8 mouse cellular contexts compared by ENCODE assay signal in genomic region chr3:32365546-32366245, GRCm38 (mm10). TPM values are rescaled to one million over a fixed set of nuclear protein-coding genes. Genes with fewer than 3 reads are reported as not detected.
DNase-seq lines count a peak whose midpoint lies in the region; ATAC-seq lines count a peak whose summit lies in the region.

Zmat3 (minus strand) TSS chr3:32366014.

- H3K4me1 ChIP-seq in intestine, embryonic 15.5 days (replicated peaks), result peaks cover 7% of the 10 kb centered on the region; the same call in 1 of the 2 replicates

- no peaks in the 10 kb centered on the region for H3K9me3 ChIP-seq in intestine, embryonic 15.5 days

- peak; percentile 93 for ATAC-seq in intestine, embryonic 15.5 days

- peak within 1 kb of the TSS; percentile 95 for H3K4me2 ChIP-seq in intestine, embryonic 15.5 days (replicated peaks)

- peak; percentile 91 to 96 for DNase-seq in adrenal gland, adult (ENCODE audit: inconsistent age in 2 of 2, low spot score in 1 of 2)
- DNase-seq in embryo, embryonic 10.5 days (ENCODE audit: low spot score), result peak; percentile 79
- peak; percentile 87 for DNase-seq in gastrocnemius, postnatal 25 days
- DNase-seq in left cerebral cortex, postnatal 25 days (ENCODE audit: low spot score in 2 of 2), result peak; percentile 80
- DNase-seq in mesoderm, embryonic 11.5 days (ENCODE audit: low read depth, low spot score), result peak; percentile 87
- peak; percentile 84 for DNase-seq in right cerebral cortex, postnatal 25 days
- DNase-seq in urinary bladder, postnatal 36 days (ENCODE audit: low spot score in 2 of 2), result peak; percentile 76 to 84

- no peaks in the 10 kb centered on the region for H3K27me3 ChIP-seq in intestine, embryonic 15.5 days (replicated peaks)

- peak within 1 kb of the TSS; percentile 73 for H3K4me3 ChIP-seq in intestine, embryonic 15.5 days (replicated peaks)

- peak within 1 kb of the TSS; percentile 78 for H3K27ac ChIP-seq in intestine, embryonic 15.5 days

- H3K36me3 ChIP-seq in intestine, embryonic 15.5 days, result no peaks in the 10 kb centered on the region

- peak within 1 kb of the TSS; percentile 66 for H3K9ac ChIP-seq in intestine, embryonic 15.5 days

- WGBS in intestine, embryonic 15.5 days, result 3% methylated on average over 38 of the region's 48 CpGs

- intact Hi-C loops in left cerebral cortex, postnatal 25 days (cut with DNase I), result loop anchor here (1.0 kb wide), 1 partner anchor 31 kb away; no protein-coding TSS in a partner anchor

RNA-seq across cellular contexts. Expression of gene Zmat3, which starts in this region (rescaled TPM):
- total RNA-seq in gastrocnemius, postnatal 25 days (2021), result 10 to 100 TPM in 1 of 2 experiments, 1 to 10 TPM in 1; 8.0 to 11.5 TPM
- 3.6 and 4.2 TPM in 2 replicates for polyA plus RNA-seq in intestine, embryonic 15.5 days (2015; fragmentation: Nextera tagmentation; extraction: Ambion mirVana)
- 10 to 100 TPM; 96.0 to 98.3 TPM for total RNA-seq in left cerebral cortex, postnatal 25 days (2021)

Comparison
In these comparisons a context has a peak if more than half of its experiments do, and no peak if none do; other contexts are left out.
1. Peak in every context shown above with its lines: DNase-seq, ATAC-seq, H3K4me3 ChIP-seq and H3K27ac ChIP-seq.
2. RNA of gene Zmat3 (total RNA-seq): 96.0 to 98.3 TPM in left cerebral cortex, postnatal 25 days; 8.0 to 11.5 TPM in gastrocnemius, postnatal 25 days; every median in the first group is over 4 times any median in the second.